Comparison of ENCODE assay signal across 14 mouse cellular contexts in genomic region chr2:105913655-105914366, GRCm38 (mm10). TPM values are rescaled to one million over a fixed set of nuclear protein-coding genes. Genes with fewer than 3 reads are reported as not detected.
DNase-seq lines count a peak whose midpoint lies in the region; ATAC-seq lines count a peak whose summit lies in the region.
"Had no signal": no experiment of that assay in that cellular context is flagged by ENCODE, and none has a peak within 500 bp of the region (broad histone marks: within the 10 kb centered on the region; RNA-seq: fewer than 3 reads in every experiment).

No protein-coding gene starts in this region.

- peak; percentile 49 for DNase-seq in left cerebral cortex, postnatal 4 days
- DNase-seq in left cerebral cortex, adult 11 months (ENCODE audit: low spot score): no peak
- DNase-seq in ovary, postnatal 14 days (ENCODE audit: low spot score): no peak
- DNase-seq in layer of hippocampus, adult 8-10 months (ENCODE audit: low spot score in 2 of 2): no peak
- no peak for DNase-seq in liver
- DNase-seq: heart, postnatal 14 days had no signal

- 59% methylated on average over 6 of the region's 6 CpGs for WGBS in hindbrain, embryonic 12.5 days
- 33% methylated on average over 6 of the region's 6 CpGs for WGBS in midbrain, embryonic 13.5 days

- H3K9ac ChIP-seq in hindbrain, embryonic 12.5 days: no peak overlapping the region
- H3K9ac ChIP-seq in midbrain, embryonic 13.5 days (replicated peaks): no peak overlapping the region
- H3K9ac ChIP-seq: embryonic facial prominence, embryonic 12.5 days; kidney, embryonic 15.5 days; limb, embryonic 12.5 days; liver, embryonic 15.5 days had no signal

- peak; percentile 69 for ATAC-seq in hindbrain, embryonic 12.5 days (ENCODE audit: low FRiP score)
- peak; percentile 85 for ATAC-seq in midbrain, embryonic 13.5 days
- ATAC-seq: lung, postnatal 0 days had no signal

- H3K4me3 ChIP-seq in hindbrain, embryonic 12.5 days: no peak overlapping the region
- H3K4me3 ChIP-seq in midbrain, embryonic 13.5 days (replicated peaks): no peak overlapping the region
- H3K4me3 ChIP-seq: embryonic facial prominence, embryonic 12.5 days; kidney, embryonic 15.5 days; limb, embryonic 12.5 days; liver, embryonic 15.5 days had no signal

- no peaks in the 10 kb centered on the region for H3K4me1 ChIP-seq in hindbrain, embryonic 12.5 days
- H3K4me1 ChIP-seq in midbrain, embryonic 13.5 days (replicated peaks): peaks cover 13% of the 10 kb centered on the region
- H3K4me1 ChIP-seq: embryonic facial prominence, embryonic 12.5 days; kidney, embryonic 15.5 days; limb, embryonic 12.5 days had no signal

- H3K36me3 ChIP-seq in hindbrain, embryonic 12.5 days: peaks cover 5% of the 10 kb centered on the region; the same call in 1 of the 2 replicates
- peaks cover 6% of the 10 kb centered on the region; the same call in 1 of the 2 replicates for H3K36me3 ChIP-seq in midbrain, embryonic 13.5 days

- no peaks in the 10 kb centered on the region for H3K27me3 ChIP-seq in hindbrain, embryonic 12.5 days
- H3K27me3 ChIP-seq in midbrain, embryonic 13.5 days: peaks cover 19% of the 10 kb centered on the region
- H3K27me3 ChIP-seq: embryonic facial prominence, embryonic 12.5 days; kidney, embryonic 15.5 days; limb, embryonic 12.5 days; liver, embryonic 15.5 days had no signal

- H3K9me3 ChIP-seq in hindbrain, embryonic 12.5 days (replicated peaks): no peaks in the 10 kb centered on the region
- H3K9me3 ChIP-seq in midbrain, embryonic 13.5 days: no peaks in the 10 kb centered on the region
- H3K9me3 ChIP-seq: embryonic facial prominence, embryonic 12.5 days; kidney, embryonic 15.5 days; limb, embryonic 12.5 days; liver, embryonic 15.5 days had no signal

- no peak overlapping the region for H3K4me2 ChIP-seq in hindbrain, embryonic 12.5 days (replicated peaks)
- no peak overlapping the region for H3K4me2 ChIP-seq in midbrain, embryonic 13.5 days (replicated peaks)
- H3K4me2 ChIP-seq: embryonic facial prominence, embryonic 12.5 days; heart, embryonic 11.5 days; kidney, embryonic 15.5 days; limb, embryonic 12.5 days; liver, embryonic 15.5 days had no signal

- no peak overlapping the region for H3K27ac ChIP-seq in hindbrain, embryonic 12.5 days
- H3K27ac ChIP-seq in midbrain, embryonic 13.5 days: no peak overlapping the region
- H3K27ac ChIP-seq: embryonic facial prominence, embryonic 12.5 days; kidney, embryonic 15.5 days; limb, embryonic 12.5 days; liver, embryonic 15.5 days had no signal

- intact Hi-C loops in left cerebral cortex, postnatal 4 days (cut with DNase I): no loop called here

RNA-seq across cellular contexts. Expression of gene Immp1l, which starts 9.4 kb away (rescaled TPM):
- 10 to 100 TPM; 30.1 to 31.9 TPM for total RNA-seq in left cerebral cortex, postnatal 4 days (2021)
- polyA plus RNA-seq in hindbrain, embryonic 12.5 days (2016; fragmentation: Nextera tagmentation; extraction: Ambion mirVana): 106 and 124 TPM in 2 replicates
- 103 and 106 TPM in 2 replicates for polyA plus RNA-seq in midbrain, embryonic 13.5 days (2015; fragmentation: Nextera tagmentation; extraction: Ambion mirVana)
- total RNA-seq in layer of hippocampus, adult 8-10 months (2022): 10 to 100 TPM; 22.1 to 37.2 (median 27.0) TPM

RNA-seq across cellular contexts. Expression of gene Elp4, which starts 9.4 kb away (rescaled TPM):
- total RNA-seq in left cerebral cortex, postnatal 4 days (2021): 10 to 100 TPM; 24.0 to 30.5 TPM
- polyA plus RNA-seq in hindbrain, embryonic 12.5 days (2016; fragmentation: Nextera tagmentation; extraction: Ambion mirVana): 49.7 and 50.4 TPM in 2 replicates
- 43.3 and 45.2 TPM in 2 replicates for polyA plus RNA-seq in midbrain, embryonic 13.5 days (2015; fragmentation: Nextera tagmentation; extraction: Ambion mirVana)
- total RNA-seq in layer of hippocampus, adult 8-10 months (2022): 10 to 100 TPM; 16.9 to 28.2 (median 20.9) TPM
